Mouse (Mus musculus): ENCODE measurements around the gene Brsk1.

Brsk1 gene

DNA sequence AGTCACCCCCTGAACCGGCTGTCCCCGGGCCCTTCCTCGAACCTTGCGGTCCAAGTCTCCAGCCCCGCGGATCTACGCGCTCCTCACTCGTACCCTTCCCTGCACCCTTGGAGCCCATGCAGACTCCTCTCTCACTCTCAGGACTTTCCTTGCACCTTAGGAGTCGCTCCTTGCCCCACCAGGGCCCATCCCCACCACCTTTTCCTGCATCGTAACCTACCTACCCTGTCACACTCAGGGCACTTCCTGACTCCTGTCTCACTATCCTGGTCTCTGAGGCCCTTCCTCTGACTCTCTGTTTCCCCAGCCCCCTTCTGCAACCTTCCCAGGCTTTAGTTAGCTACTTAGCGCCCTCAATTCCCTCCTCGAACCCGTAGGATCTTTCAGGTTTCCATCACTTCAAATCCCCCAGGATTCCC, 49.9 kb downstream of the Brsk1 start:
- no peak for DNase-seq

DNA sequence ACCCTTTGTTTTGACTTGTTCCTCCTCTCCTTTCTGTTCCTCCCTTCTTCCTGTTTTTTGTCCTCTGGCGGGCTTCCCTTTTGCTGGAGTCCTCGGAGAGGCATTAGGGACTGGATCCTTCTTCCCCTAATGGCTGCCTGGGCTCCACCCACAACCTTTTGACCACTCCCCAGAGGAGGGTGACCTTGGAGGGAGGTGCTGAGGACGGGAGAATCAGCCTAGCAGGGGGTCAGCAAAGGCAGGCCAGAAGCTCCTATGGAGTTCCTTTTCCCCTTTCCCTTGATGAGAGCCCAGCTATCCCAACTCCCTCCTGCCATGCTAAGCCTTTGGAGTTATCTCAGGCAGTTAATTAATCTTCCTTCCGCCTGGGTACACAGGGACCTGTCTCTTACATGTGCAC, 50.7 kb downstream of the Brsk1 start:
- no peak for DNase-seq

DNA sequence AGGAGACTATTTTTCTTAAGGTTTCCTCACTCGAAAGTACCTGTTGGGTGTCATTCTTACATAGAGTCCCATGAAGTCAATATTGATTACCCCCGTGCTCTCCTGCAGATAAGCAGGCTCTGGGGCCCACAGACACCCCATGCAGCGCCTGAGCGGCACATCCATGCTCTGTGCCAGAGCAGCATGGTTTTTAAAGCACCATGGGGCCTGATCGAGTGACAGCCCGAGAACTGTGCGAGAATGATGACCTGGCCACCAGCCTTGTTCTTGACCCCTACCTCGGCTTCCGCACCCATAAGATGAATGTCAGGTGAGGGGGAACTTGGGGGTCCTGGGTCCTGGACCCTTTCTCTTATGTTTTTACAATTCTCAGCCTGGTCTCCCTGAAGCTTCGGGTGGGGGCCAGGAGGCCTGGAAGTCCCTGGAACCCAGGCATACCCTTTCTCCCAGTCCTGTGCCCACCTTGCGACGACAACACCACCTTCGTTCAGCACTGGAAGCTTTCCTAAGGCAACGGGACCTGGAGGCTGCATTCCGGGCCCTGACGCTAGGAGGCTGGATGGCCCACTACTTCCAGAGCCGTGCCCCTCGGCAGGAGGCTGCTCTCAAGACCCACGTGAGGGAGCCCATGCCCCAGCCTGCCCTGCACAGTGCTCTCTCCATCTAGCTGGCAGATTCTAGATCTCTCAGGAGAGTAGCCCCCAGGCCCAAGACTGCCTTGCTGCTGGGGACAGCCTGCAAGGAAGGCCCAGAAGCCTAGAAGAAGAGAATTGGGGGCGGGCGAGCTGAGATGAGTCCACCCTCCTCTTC, 51.5 kb downstream of the Brsk1 start:
- DNase-seq: no peak

DNA sequence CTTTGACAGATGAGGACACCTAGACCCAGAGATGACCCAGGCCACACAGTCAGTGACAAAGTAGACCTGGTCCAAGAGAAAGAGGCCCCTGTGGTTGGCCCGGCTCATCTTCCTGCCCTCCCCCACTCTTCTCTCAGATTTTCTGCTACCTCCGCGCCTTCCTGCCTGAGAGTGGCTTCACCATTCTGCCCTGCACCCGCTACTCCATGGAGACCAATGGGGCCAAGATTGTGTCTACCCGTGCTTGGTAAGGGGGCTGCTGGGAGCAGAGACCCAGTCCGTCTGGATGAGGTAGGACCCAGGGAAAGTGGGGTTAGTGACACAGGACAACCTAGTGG, 52.0 kb downstream of the Brsk1 start:
- no peak for DNase-seq

DNA sequence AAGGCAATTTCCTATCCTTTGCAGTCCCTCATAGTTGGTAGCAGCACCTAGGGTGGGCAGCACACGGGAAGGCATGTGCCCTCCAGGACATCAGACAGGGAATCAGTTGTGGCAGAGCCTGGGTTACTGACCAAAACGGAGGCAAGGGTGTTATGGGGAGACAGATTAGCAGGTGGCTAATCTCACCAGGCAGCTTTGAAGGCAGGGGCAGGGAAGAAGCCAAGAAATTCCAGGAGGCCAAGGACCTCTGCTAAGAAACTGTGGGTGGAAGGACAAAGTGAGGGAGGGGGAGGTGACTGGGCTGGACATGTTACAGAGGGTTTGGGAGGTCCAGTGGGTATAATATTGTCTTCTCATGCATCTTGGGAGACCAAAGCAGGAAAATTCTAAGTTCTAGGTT, 53.0 kb downstream of the Brsk1 start:
- no peak for DNase-seq

DNA sequence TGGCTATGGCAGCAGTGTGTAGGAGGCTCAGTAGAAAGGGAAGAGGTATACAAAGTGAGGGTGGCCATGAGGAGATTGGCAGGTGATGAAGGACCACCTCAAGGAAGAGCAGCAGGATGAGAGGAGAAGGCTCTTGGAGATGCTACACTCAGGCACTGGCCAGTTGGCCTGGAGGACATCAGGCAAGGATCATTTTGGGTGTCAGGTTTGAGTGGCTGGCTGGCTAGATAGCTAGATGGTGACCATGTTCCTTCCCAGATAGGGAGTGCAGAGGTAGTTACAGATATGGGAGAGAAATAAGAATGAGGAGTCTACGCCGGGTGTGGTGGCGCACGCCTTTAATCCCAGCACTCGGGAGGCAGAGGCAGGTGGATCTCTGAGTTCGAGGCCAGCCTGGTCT, 54.5 kb downstream of the Brsk1 start:
- no peak for DNase-seq

DNA sequence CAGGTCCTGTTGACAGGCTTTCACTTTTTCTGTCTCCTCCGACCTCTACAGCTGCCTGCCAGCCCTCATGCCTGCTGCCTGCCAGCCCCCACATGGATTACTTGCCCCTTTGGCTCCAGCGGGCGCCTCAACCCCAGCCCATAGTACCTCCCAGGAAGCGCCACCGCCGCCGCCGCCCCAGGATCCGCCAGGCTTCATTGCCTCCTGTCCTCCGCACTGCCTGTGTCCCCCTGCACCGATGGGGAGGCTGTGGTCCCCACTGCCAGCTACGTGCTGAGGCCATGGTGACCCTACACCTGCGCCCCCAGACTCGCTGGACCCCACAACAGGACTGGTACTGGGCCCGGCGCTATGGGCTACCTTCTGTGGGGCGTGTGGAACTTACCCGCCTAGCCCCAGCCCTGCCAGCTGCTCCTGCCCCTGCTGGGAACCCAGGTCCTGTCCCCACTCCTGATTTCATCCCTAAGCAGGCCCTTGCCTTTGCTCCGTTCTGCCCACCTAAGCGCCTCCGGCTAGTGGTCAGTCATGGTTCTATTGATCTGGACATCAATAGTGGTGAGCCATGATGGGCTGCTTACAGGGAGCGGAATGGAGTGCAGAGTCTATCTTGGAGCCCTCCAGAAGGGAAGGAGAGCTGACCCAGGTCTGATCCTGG, 56.0 kb downstream of the Brsk1 start:
- no peak for DNase-seq

DNA sequence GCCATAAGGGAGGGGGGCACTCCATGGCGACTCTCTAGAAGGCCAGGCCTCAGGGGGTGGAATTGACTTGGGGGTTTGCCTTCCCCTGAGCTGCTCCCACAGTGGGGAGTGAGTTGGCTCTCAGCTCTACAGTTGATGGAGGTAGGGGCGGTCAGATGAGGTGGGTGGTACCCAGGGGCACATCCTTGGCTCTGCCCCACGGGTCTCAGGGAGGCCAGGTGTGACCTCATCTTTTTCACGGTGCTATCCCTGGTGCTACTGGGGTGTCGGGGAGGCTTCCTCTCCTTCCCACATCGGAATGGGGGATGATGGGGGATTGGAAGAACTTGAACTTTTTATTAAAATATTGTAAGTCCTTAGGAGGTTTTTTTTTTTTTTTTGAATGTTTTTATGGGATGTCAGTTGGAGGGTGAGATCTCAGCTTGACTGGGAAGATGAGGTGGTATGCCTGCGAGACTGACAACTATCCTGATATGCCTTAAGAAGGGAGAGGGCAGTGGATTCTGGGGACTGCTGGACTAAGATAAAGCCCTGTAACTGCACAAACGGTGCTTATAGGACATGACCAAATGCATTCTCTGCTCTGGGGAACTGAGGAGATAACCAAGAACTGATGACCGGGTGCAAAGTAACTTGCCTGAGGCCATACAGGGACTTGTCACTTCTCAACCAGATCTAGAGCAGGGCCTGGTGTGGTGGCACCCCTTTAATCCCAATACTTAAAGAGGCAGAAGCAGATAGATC, 56.9 kb downstream of the Brsk1 start:
- DNase-seq: no peak

DNA sequence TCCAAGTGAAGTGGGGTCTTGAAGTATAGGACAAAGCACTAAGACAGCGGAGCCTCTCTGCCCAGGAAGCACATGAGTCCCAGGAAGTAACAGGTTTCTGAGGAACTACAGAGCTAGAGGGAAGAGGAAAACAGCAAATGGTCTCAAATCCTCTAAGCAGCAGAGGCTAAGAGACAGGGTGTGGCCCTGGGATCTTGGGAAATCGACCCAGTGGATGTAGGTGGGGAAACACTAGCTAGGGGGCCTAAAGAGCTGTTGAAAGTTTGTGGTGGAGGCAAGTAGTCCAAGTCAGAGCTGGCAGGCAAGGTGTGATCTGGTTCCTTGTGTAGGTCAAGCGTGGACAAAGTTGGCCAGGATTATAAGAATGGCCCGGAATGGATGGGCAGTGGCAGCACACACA, 57.9 kb downstream of the Brsk1 start:
- DNase-seq: no peak

DNA sequence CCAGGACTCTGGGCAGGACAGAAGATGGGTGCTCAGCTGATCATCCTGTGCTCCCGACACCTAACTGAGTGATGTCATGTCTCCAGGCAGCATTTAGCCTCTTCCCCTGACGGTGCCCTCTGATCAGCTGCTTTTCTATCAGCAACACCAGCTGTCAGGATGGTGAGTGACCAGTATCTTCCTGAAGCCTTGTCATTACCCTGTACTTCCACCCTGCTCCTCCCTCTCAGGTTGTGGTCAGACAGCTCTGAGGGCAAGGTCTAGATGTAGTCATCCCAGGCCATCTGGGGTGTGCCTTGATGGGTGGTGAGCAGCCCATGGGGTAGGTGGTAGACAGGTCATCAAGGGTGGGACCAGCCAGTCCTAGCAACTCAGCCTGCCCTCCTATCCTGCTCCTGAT, 58.8 kb downstream of the Brsk1 start:
- no peak for DNase-seq

DNA sequence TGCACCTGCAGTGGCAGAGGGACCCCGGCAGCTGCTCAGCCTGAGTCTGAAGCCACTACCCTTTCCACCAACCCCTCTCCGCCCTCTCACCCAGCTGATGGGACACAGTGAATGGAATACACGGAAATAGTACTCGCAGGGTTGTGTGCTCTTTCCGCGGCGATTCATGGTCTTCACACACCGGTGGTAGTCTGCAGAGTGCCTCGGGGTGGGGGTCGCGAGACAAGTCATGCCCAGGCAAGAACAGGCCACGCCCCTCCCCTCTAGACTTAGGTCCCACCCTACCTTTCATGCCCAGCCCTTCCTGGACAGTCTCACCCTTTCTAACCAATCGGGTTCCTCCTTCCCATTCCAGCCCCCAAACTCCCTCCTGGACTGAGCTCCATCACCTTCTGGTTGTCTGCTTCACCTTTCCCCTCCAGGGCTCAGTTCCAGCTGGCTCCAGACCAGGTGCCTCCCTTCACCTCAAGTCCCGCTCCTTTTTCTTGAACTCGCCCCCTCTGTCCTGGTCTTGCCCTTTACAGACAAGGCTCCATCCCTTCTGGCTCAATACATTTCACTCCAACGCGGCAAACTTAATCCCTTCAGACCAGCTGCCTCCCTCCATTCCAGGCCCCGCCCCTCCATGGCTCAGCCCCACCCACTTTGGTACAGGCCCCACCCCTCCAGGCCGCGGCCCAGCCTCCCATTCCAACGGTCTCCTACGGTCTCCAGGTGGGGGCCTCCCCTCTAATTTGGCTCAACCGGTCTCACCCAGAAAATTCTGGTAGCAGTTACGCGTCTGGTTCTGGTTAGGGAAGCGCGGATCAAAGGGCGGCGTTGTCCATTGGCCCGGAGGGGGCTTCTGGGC, 61.8 kb downstream of the Brsk1 start:
- DNase-seq: no peak

DNA sequence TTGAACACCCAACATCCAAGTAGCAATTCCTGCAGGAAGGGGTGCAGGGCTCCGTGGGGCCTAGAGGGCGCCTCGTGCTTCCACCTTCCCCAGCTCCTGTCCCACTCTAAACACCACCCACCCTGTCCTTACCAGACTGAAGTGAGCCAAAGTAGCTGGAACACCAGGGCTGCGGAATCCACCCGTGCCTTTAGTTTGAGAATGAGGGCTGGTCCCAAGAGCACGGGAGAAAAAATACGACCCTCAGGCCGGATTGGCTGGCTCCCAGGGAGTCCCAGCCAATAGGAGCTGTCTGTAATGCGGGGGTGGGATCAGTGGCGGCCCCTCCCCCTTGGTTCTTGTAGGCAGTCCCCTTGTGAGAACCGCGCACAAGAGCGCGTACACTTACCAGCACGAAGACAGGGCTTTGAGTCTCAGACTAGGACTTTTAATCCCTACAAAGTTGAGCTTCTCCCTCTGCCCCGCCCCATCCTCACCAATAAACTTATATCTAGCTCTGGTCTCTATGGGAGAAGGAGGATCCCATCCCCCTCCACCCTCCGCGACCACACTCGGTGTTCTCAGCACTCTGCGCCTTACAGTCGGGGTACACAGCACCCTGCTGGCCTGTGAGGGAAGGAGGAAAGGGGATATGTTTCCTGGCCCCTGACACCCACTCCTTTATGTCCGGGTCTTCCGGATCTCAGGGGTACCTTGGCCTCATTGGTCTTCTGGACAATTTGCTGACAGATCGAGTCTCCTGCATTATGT, 62.6 kb downstream of the Brsk1 start, which contains the start of gene Cox6b2:
Gene Cox6b2 (minus strand): TSS at position 274 of the 750 bp plus-strand sequence.
- DNase-seq: peak; percentile 72

DNA sequence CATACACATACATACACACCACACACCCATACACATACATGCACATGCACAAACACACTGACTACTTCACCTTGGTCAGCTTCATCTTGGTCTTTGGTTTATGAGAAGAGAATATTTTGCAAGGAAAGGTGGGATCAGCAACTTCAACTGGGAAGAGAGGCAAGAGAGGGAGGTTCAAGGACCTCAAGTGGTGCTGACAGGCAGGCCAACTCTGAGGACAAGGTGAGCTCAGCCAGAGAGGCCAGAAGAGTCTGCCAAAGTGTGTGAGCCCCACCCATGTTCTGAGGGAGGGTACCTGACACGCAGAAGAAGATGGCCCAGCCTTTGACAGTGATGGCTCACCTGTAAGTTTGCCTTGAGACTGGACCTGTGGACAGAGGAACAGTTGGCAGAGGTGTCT, 69.3 kb downstream of the Brsk1 start:
- DNase-seq: no peak

DNA sequence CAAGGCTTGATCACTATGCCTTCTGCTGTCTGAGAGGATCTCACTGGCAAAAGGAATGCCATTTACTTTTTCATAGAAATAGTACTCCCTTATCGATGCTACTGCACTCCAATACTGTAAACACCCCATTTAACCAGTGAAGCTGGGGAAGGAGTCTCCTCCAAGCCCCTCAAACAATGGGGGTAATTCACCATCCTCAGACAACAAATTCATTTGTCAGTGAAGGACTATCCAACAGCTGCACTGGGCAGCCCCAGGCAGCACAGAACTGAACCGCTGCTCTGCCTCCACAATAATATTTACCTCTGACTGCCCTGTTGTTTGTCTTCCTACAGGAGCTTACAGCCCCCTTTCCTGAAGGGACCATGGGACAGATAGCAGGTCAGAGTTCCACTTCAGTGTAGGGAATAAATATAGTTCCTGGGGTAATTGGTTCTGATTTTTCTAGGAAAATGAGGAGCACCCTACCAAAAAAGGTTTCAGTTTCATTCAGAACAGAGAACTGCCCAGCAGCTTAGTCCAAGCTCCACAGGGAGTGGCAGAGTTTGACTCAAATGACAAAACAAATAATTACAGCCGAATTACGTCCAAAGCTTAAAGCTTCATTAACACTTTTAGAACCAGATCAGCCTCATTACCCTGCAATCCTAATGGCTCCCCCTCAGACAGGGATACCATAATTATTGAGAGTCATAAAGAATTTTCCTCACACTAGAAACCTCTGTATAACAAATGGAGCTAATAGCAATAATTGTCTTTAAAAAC, 74.7 kb downstream of the Brsk1 start:
- no peak for DNase-seq

Measured in right cerebral cortex, postnatal 14 days (tissue).